27 mouse cellular contexts compared by ENCODE assay signal in the genomic region with DNA sequence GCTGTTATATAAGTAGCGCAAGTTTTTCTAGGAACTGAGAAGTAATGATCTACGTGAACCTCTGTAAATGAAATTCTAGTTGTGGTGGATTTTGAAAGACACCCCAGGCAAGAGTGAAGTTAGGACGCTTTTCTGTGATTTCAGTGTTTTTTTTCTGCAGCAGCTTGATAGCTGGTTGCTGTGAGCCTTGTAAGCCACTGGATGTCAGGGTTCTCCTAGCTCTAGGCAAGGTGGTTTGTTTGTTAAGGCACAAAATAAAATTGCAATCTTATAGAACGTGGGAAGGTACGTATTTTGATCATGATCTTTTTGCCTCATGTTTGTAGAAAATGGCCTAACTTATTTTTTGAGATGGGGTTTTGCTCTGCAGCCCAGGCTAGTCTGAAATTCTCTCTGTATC. TPM values are rescaled to one million over a fixed set of nuclear protein-coding genes. Genes with fewer than 3 reads are reported as not detected.
A peak's percentile ranks its signal among the peaks of the same experiment; 100 is the strongest.
DNase-seq lines count a peak whose midpoint lies in the region; ATAC-seq and TF ChIP-seq lines count a peak whose summit lies in the region.
"Had no signal": no experiment of that assay in that cellular context is flagged by ENCODE, and none has a peak within 500 bp of the region (broad histone marks: within the 10 kb centered on the region; RNA-seq: fewer than 3 reads in every experiment).

No protein-coding gene starts in this region.

- peak overlapping the region; percentile 60; the same call in 1 of the 2 replicates for H3K27ac ChIP-seq in heart, postnatal 0 days (ENCODE audit: low read depth)
- no peak overlapping the region for H3K27ac ChIP-seq in heart, embryonic 10.5 days
- no peak overlapping the region for H3K27ac ChIP-seq in liver, adult 2 months (replicated peaks; ENCODE audit: insufficient read depth, low read depth, low read length)
- H3K27ac ChIP-seq in liver, embryonic 11.5 days (ENCODE audit: low read depth, low read length): no peak overlapping the region
- H3K27ac ChIP-seq: embryonic facial prominence, embryonic 10.5 days; forebrain, embryonic 12.5 days; hindbrain, embryonic 13.5 days; limb, embryonic 10.5 days; liver, embryonic 13.5 days; midbrain, embryonic 15.5 days had no signal

- TF ChIP-seq EP300 in heart, postnatal 0 days (IDR thresholded peaks at IDR 0.05; ENCODE audit: low read depth): no peak

- H3K4me1 ChIP-seq in heart, postnatal 0 days (ENCODE audit: control insufficient read depth, insufficient read depth): peaks cover 6% of the 10 kb centered on the region; the same call in 1 of the 2 replicates
- peaks cover 13% of the 10 kb centered on the region; the same call in 1 of the 2 replicates for H3K4me1 ChIP-seq in heart, embryonic 10.5 days
- H3K4me1 ChIP-seq in liver, adult 2 months (ENCODE audit: control insufficient read depth, insufficient read depth, low read length): no peaks in the 10 kb centered on the region
- H3K4me1 ChIP-seq in liver, embryonic 11.5 days (replicated peaks; ENCODE audit: control insufficient read depth, insufficient read depth, low read length): no peaks in the 10 kb centered on the region; the same call in 1 of the 2 replicates
- H3K4me1 ChIP-seq: hindbrain, embryonic 13.5 days; limb, embryonic 10.5 days; liver, embryonic 13.5 days; midbrain, embryonic 15.5 days had no signal

- peak; percentile 62 for ATAC-seq in heart, postnatal 0 days (ENCODE audit: insufficient read depth, low read depth)
- no peak for ATAC-seq in liver, embryonic 11.5 days (replicated peaks; ENCODE audit: low FRiP score)
- ATAC-seq: activated CD4-positive, CD25-positive, alpha-beta regulatory T cell, adult 4 months; midbrain, embryonic 15.5 days had no signal

- H3K27me3 ChIP-seq in heart, postnatal 0 days (ENCODE audit: control insufficient read depth, insufficient read depth, low read length): no peaks in the 10 kb centered on the region
- H3K27me3 ChIP-seq in heart, embryonic 10.5 days (ENCODE audit: insufficient read depth, poor library complexity, severe bottlenecking): no peaks in the 10 kb centered on the region
- H3K27me3 ChIP-seq in liver, adult 2 months (ENCODE audit: control insufficient read depth, insufficient read depth, low read length): no peaks in the 10 kb centered on the region
- no peaks in the 10 kb centered on the region for H3K27me3 ChIP-seq in liver, embryonic 11.5 days (replicated peaks; ENCODE audit: control insufficient read depth, insufficient read depth, low read length)
- H3K27me3 ChIP-seq: forebrain, embryonic 12.5 days; hindbrain, embryonic 13.5 days; liver, embryonic 13.5 days; midbrain, embryonic 15.5 days had no signal

- 0 out of 2 replicates have a peak, but pooled peaks cover 4% of the 10 kb centered on the region for H3K9me3 ChIP-seq in heart, postnatal 0 days (replicated peaks; ENCODE audit: control insufficient read depth, low read length)
- no peaks in the 10 kb centered on the region for H3K9me3 ChIP-seq in heart, embryonic 10.5 days
- H3K9me3 ChIP-seq in liver, embryonic 11.5 days (ENCODE audit: control insufficient read depth, low read length): no peaks in the 10 kb centered on the region
- H3K9me3 ChIP-seq: embryonic facial prominence, embryonic 10.5 days; forebrain, embryonic 12.5 days; hindbrain, embryonic 13.5 days; limb, embryonic 10.5 days; liver, embryonic 13.5 days; midbrain, embryonic 15.5 days had no signal

- TF ChIP-seq CTCF in heart, postnatal 0 days (IDR thresholded peaks at IDR 0.05; ENCODE audit: low read depth): peak; percentile 69
- no peak; the same call in 1 of the 2 replicates for TF ChIP-seq CTCF in liver, adult 2 months (IDR thresholded peaks at IDR 0.05; ENCODE audit: low read depth, low read length)

- TF ChIP-seq POLR2A in liver, adult 2 months (IDR thresholded peaks at IDR 0.05; ENCODE audit: extremely low read depth, insufficient read depth, low read length): no peak

- no peaks in the 10 kb centered on the region for H3K36me3 ChIP-seq in heart, postnatal 0 days (replicated peaks; ENCODE audit: control insufficient read depth, insufficient read depth, low read length)
- H3K36me3 ChIP-seq in heart, embryonic 10.5 days: peaks cover 2% of the 10 kb centered on the region; the same call in 1 of the 2 replicates
- H3K36me3 ChIP-seq in liver, adult 2 months (ENCODE audit: control insufficient read depth, insufficient read depth, low read length): no peaks in the 10 kb centered on the region
- no peaks in the 10 kb centered on the region for H3K36me3 ChIP-seq in liver, embryonic 11.5 days (ENCODE audit: control insufficient read depth, insufficient read depth, low read length)
- H3K36me3 ChIP-seq: embryonic facial prominence, embryonic 10.5 days; forebrain, embryonic 12.5 days; hindbrain, embryonic 13.5 days; limb, embryonic 10.5 days; liver, embryonic 13.5 days; midbrain, embryonic 15.5 days had no signal

- no peak overlapping the region for H3K9ac ChIP-seq in heart, postnatal 0 days (replicated peaks; ENCODE audit: low read depth, low read length)
- no peak overlapping the region for H3K9ac ChIP-seq in liver, adult 2 months (ENCODE audit: low read depth, low read length)
- H3K9ac ChIP-seq in liver, embryonic 11.5 days (ENCODE audit: low read depth, low read length): no peak overlapping the region
- H3K9ac ChIP-seq: forebrain, embryonic 12.5 days; hindbrain, embryonic 13.5 days; liver, embryonic 13.5 days; midbrain, embryonic 15.5 days had no signal

- WGBS in heart, postnatal 0 days: 62% methylated on average over 5 of the region's 5 CpGs
- 81% methylated on average over 5 of the region's 5 CpGs for WGBS in heart, embryonic 10.5 days
- 77% methylated on average over 5 of the region's 5 CpGs for WGBS in liver, adult 2 months
- WGBS in liver, embryonic 11.5 days: 74% methylated on average over 5 of the region's 5 CpGs

- no peak overlapping the region for H3K4me2 ChIP-seq in heart, postnatal 0 days (ENCODE audit: low read depth, low read length)
- H3K4me2 ChIP-seq in liver, embryonic 11.5 days: no peak overlapping the region
- H3K4me2 ChIP-seq: forebrain, embryonic 12.5 days; heart, embryonic 11.5 days; hindbrain, embryonic 13.5 days; liver, embryonic 13.5 days; midbrain, embryonic 15.5 days had no signal

- no peaks in the 10 kb centered on the region for H3K79me2 ChIP-seq in liver, adult 2 months (ENCODE audit: control insufficient read depth, insufficient read depth, low read length)

- peak; percentile 41 for DNase-seq in heart, postnatal 0 days (ENCODE audit: low spot score)
- DNase-seq in heart, embryonic 10.5 days (ENCODE audit: low spot score): no peak
- peak; percentile 24 for DNase-seq in liver, adult 2 months (ENCODE audit: extremely low read depth, low read depth, low spot score)
- DNase-seq in liver, embryonic 11.5 days (ENCODE audit: low spot score): no peak
- peak; percentile 9 for DNase-seq in 416B (ENCODE audit: low read depth)
- DNase-seq in adipocyte (ENCODE audit: low spot score): peak; percentile 67
- no peak for DNase-seq in spleen, postnatal 4 days (ENCODE audit: low spot score in 2 of 2)
- DNase-seq: adrenal gland, postnatal 36 days; cerebellum, adult 18-20 months; cerebellum, postnatal 25 days; gastrocnemius, postnatal 25 days; heart, postnatal 14 days; kidney, postnatal 10 days; liver, embryonic 13.5 days; lung, postnatal 10 days; retina, postnatal 1 day; right cerebral cortex, postnatal 4 days had no signal

- H3K4me3 ChIP-seq in heart, postnatal 0 days (ENCODE audit: low read depth, low read length): no peak overlapping the region
- no peak overlapping the region for H3K4me3 ChIP-seq in heart, embryonic 10.5 days
- H3K4me3 ChIP-seq in liver, adult 2 months (ENCODE audit: insufficient read depth, low read depth, low read length): no peak overlapping the region
- no peak overlapping the region for H3K4me3 ChIP-seq in liver, embryonic 11.5 days (ENCODE audit: low read depth, low read length)
- H3K4me3 ChIP-seq: embryonic facial prominence, embryonic 10.5 days; forebrain, embryonic 12.5 days; hindbrain, embryonic 13.5 days; limb, embryonic 10.5 days; liver, embryonic 13.5 days; midbrain, embryonic 15.5 days had no signal

RNA-seq across cellular contexts. Expression of a gene that starts 28.6 kb away (rescaled TPM):
- 51.9 and 68.1 TPM in 2 replicates for total RNA-seq in heart, postnatal 0 days (2014; rRNA removed; ENCODE audit: low replicate concordance)
- 62.2 and 70.3 TPM in 2 replicates for polyA plus RNA-seq in heart, postnatal 0 days (2015; fragmentation: Nextera tagmentation; extraction: Ambion mirVana)
- 19.9 and 36.7 TPM in 2 replicates for polyA plus RNA-seq in heart, embryonic 10.5 days (2016; fragmentation: Nextera tagmentation; extraction: Ambion mirVana)
- total RNA-seq in liver, adult 2 months (2014; rRNA removed): 0.37 TPM in 1 of 2 replicates, not detected in the other
- polyA plus RNA-seq in liver, adult 2 months (2012; rRNA removed): not detected in 2 replicates
- 0.14 and 0.41 TPM in 2 replicates for polyA plus RNA-seq in liver, embryonic 11.5 days (2014; fragmentation: Nextera tagmentation; extraction: Ambion mirVana)
- total RNA-seq: layer of hippocampus, adult 18-20 months; megakaryocyte-erythroid progenitor cell, adult 5-6 weeks had no signal
- polyA plus RNA-seq: activated CD4-positive, CD25-positive, alpha-beta regulatory T cell, adult 4 months; embryonic facial prominence, embryonic 10.5 days; forebrain, embryonic 12.5 days; hindbrain, embryonic 13.5 days; intestine, embryonic 14.5 days; midbrain, embryonic 15.5 days had no signal

RNA-seq across cellular contexts. Expression of a gene that starts 41.0 kb away (rescaled TPM):
- 1.5 and 3.4 TPM in 2 replicates for total RNA-seq in heart, postnatal 0 days (2014; rRNA removed; ENCODE audit: low replicate concordance)
- 1.4 and 1.5 TPM in 2 replicates for polyA plus RNA-seq in heart, postnatal 0 days (2015; fragmentation: Nextera tagmentation; extraction: Ambion mirVana)
- polyA plus RNA-seq in heart, embryonic 10.5 days (2016; fragmentation: Nextera tagmentation; extraction: Ambion mirVana): not detected in 2 replicates
- total RNA-seq in liver, adult 2 months (2014; rRNA removed): not detected in 2 replicates
- not detected in 2 replicates for polyA plus RNA-seq in liver, adult 2 months (2012; rRNA removed)
- polyA plus RNA-seq in liver, embryonic 11.5 days (2014; fragmentation: Nextera tagmentation; extraction: Ambion mirVana): not detected in 2 replicates
- total RNA-seq: adrenal gland, postnatal 36 days; layer of hippocampus, adult 18-20 months; megakaryocyte-erythroid progenitor cell, adult 5-6 weeks had no signal
- polyA plus RNA-seq: activated CD4-positive, CD25-positive, alpha-beta regulatory T cell, adult 4 months; embryonic facial prominence, embryonic 10.5 days; forebrain, embryonic 12.5 days; hindbrain, embryonic 13.5 days; intestine, embryonic 14.5 days; limb, embryonic 10.5 days; liver, embryonic 13.5 days had no signal

RNA-seq across cellular contexts. Expression of a gene that starts 41.1 kb away (rescaled TPM):
- total RNA-seq in heart, postnatal 0 days (2014; rRNA removed; ENCODE audit: low replicate concordance): 55.0 and 113 TPM in 2 replicates
- polyA plus RNA-seq in heart, postnatal 0 days (2015; fragmentation: Nextera tagmentation; extraction: Ambion mirVana): 1,697 and 1,774 TPM in 2 replicates
- polyA plus RNA-seq in heart, embryonic 10.5 days (2016; fragmentation: Nextera tagmentation; extraction: Ambion mirVana): 471 and 587 TPM in 2 replicates
- 65.2 and 101 TPM in 2 replicates for total RNA-seq in liver, adult 2 months (2014; rRNA removed)
- 5.2 and 6.3 TPM in 2 replicates for polyA plus RNA-seq in liver, adult 2 months (2012; rRNA removed)
- polyA plus RNA-seq in liver, embryonic 11.5 days (2014; fragmentation: Nextera tagmentation; extraction: Ambion mirVana): 343 and 381 TPM in 2 replicates

RNA-seq across cellular contexts. Expression of a gene that starts 54.1 kb away (rescaled TPM):
- total RNA-seq in heart, postnatal 0 days (2014; rRNA removed; ENCODE audit: low replicate concordance): 0.15 TPM in 1 of 2 replicates, not detected in the other
- 0.16 and 0.23 TPM in 2 replicates for polyA plus RNA-seq in heart, postnatal 0 days (2015; fragmentation: Nextera tagmentation; extraction: Ambion mirVana)
- 0.30 and 0.38 TPM in 2 replicates for polyA plus RNA-seq in heart, embryonic 10.5 days (2016; fragmentation: Nextera tagmentation; extraction: Ambion mirVana)
- total RNA-seq in liver, adult 2 months (2014; rRNA removed): not detected in 2 replicates
- polyA plus RNA-seq in liver, adult 2 months (2012; rRNA removed): not detected in 2 replicates
- polyA plus RNA-seq in liver, embryonic 11.5 days (2014; fragmentation: Nextera tagmentation; extraction: Ambion mirVana): 0.16 TPM in 1 of 2 replicates, not detected in the other
- polyA plus RNA-seq: activated CD4-positive, CD25-positive, alpha-beta regulatory T cell, adult 4 months; intestine, embryonic 14.5 days; limb, embryonic 10.5 days; liver, embryonic 13.5 days had no signal

Comparison
In these comparisons a context has a peak if more than half of its experiments do, and no peak if none do; other contexts are left out.
1. DNase-seq: peak in heart, postnatal 0 days (single experiment), liver, adult 2 months (single experiment), 416B (single experiment) and adipocyte (single experiment); none in heart, embryonic 10.5 days (single experiment), liver, embryonic 11.5 days (single experiment) and spleen, postnatal 4 days (0 of 2).
2. RNA of a gene that starts 41.1 kb away (polyA plus RNA-seq): 1,697 to 1,774 TPM in heart, postnatal 0 days, 471 to 587 TPM in heart, embryonic 10.5 days and 343 to 381 TPM in liver, embryonic 11.5 days; 5.2 to 6.3 TPM in liver, adult 2 months; every median in the first group is over 10 times any median in the second.
3. RNA of a gene that starts 28.6 kb away (polyA plus RNA-seq): 62.2 to 70.3 TPM in heart, postnatal 0 days and 19.9 to 36.7 TPM in heart, embryonic 10.5 days; 0.14 to 0.41 TPM in liver, embryonic 11.5 days and not detected in liver, adult 2 months; every median in the first group is over 10 times any median in the second.